Mouse (Mus musculus): ENCODE data around the gene C1ra. TPM values are rescaled to one million over a fixed set of nuclear protein-coding genes. Genes with fewer than 3 reads are reported as not detected.
"Not testable (repeated sequence)": the region's sequence is repeated elsewhere in the genome, so short reads cannot be mapped to it uniquely, and the experiment has no call there.

C1ra gene
- polyA plus RNA-seq, 1 experiment from 2014 or later: 0.06 TPM

DNA sequence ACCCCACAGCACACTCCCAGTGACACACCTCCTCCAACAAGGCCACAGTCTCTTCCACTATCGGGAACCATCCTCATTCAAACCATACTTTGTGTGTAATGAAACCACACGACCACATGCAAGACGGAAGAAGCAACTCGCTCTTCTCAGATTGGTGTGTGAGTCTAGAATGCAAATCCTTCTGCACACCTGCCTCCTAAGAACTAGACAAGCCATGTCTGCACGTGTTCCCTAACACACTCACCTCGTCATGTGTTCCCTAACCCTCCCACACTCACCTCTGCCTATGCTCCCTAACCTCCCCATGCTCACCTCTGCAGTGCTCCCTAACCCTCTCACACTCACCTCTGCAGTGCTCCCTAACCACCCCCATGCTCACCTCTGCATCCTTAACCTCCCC is 20.8 kb upstream of the C1ra start:
- Histone ChIP-seq H3K9me3 (no peaks in the 10 kb centered on the region), H3K27ac (no peak overlapping the region), H3K4me2 (replicated peaks) (no peak overlapping the region), H3K4me3 (no peak overlapping the region), H3K27me3 (replicated peaks) (no peaks in the 10 kb centered on the region), H3K36me3 (no peaks in the 10 kb centered on the region), H3K4me1 (no peaks in the 10 kb centered on the region; the same call in 1 of the 2 replicates), H3K9ac (no peak overlapping the region)
- no peak for ATAC-seq (ENCODE audit: low FRiP score, low read depth)
- WGBS: 83% methylated on average over 6 of the region's 6 CpGs

DNA sequence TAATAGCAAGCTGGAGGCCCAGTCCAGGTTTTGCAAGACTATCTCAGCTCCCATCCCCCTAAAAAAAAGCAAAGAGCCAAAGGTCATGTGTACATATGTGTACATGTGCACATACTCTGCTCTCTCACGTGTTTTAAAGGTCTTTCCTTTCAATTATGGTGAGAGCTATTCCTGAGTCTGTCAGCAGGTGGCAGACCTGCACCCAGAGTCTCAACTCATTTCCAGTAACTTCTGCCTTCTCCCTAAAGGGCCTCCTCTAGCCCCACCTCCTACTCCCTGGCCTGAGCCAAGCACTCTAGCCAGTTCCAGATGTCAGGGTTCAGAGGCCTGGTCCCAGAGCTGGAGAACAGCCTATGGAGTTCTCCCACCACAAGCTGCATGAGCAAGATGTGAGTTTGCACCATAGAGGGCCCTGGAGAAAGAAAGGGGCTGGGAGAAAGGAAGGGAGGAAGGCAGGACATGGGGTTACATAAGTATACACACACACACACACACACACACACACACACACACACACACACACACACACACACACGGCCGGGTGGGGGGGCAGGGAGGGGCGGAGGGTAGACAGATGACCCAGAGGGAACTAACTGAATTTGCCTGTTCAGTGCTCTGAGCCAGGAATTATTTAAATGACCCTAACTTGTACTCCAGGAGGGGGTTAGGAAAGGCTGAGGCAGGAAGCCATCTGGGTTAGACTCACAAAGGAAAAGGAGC is 19.2 kb upstream of the C1ra start, which contains the start of gene C1rl:
C1rl (plus strand) TSS at position 272 of the 720 bp plus-strand sequence.
- Histone ChIP-seq H3K27ac (no peak within 1 kb of the TSS), H3K36me3 (no peaks in the 10 kb centered on the region), H3K27me3 (replicated peaks) (no peaks in the 10 kb centered on the region), H3K4me2 (replicated peaks) (no peak within 1 kb of the TSS), H3K4me1 (no peaks in the 10 kb centered on the region; the same call in 1 of the 2 replicates), H3K9me3 (no peaks in the 10 kb centered on the region), H3K4me3 (no peak within 1 kb of the TSS), H3K9ac (no peak within 1 kb of the TSS)
- 61% methylated on average over 4 of the region's 4 CpGs for WGBS
- peak; percentile 82 for ATAC-seq (ENCODE audit: low FRiP score, low read depth)

DNA sequence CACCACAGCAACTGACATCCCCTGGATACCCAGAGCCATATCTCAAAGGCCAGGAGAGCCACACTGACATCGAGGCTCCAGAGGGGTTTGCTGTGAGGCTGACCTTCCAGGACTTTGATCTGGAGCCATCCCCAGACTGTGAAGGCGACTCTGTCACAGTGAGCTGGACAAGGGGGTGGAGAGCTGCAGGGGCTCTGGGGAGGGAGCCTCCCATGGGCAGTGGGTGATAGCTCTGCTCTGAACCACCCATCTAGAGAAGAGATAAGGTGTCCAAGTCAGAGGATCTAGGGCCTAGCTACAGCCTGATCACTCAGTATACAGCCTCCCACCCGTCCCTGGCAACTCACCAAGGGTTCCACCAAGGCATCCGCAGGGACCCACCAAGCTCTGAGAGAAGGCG is 18.3 kb upstream of the C1ra start:
- 83% methylated on average over 5 of the region's 5 CpGs for WGBS
- H3K36me3 ChIP-seq: no peaks in the 10 kb centered on the region
- H3K4me1 ChIP-seq: no peaks in the 10 kb centered on the region; the same call in 1 of the 2 replicates
- no peak for ATAC-seq (ENCODE audit: low FRiP score, low read depth)
- no peak overlapping the region for H3K27ac ChIP-seq
- no peak overlapping the region for H3K4me3 ChIP-seq
- H3K4me2 ChIP-seq (replicated peaks): no peak overlapping the region
- no peak overlapping the region for H3K9ac ChIP-seq
- H3K27me3 ChIP-seq (replicated peaks): no peaks in the 10 kb centered on the region
- no peaks in the 10 kb centered on the region for H3K9me3 ChIP-seq

DNA sequence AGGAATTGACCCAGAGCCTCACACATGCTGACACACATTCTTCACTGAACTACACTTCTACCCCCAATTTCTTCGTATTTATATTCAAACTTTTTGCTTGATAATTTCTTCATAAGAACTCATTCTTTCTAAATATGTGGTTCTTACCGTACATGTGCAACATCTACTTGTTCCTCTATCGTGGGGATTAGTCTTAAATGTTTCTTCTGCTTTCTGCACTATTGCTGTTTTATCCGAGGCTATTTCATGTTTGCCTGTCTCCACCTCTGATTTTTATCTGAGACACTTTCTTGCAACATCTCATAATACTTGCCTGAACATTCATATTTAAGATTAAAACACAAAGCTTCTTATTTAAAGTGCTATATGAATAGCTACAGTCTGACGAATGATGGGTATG is 16.2 kb upstream of the C1ra start:
- H3K9ac ChIP-seq: no peak overlapping the region
- H3K4me2 ChIP-seq (replicated peaks): no peak overlapping the region
- no peak for ATAC-seq (ENCODE audit: low FRiP score, low read depth)
- no peak overlapping the region for H3K4me3 ChIP-seq
- no peaks in the 10 kb centered on the region for H3K27me3 ChIP-seq (replicated peaks)
- no peak overlapping the region for H3K27ac ChIP-seq
- H3K4me1 ChIP-seq: no peaks in the 10 kb centered on the region; the same call in 1 of the 2 replicates
- WGBS: 94% methylated on average over 5 of the region's 5 CpGs
- no peaks in the 10 kb centered on the region for H3K36me3 ChIP-seq
- H3K9me3 ChIP-seq: no peaks in the 10 kb centered on the region

DNA sequence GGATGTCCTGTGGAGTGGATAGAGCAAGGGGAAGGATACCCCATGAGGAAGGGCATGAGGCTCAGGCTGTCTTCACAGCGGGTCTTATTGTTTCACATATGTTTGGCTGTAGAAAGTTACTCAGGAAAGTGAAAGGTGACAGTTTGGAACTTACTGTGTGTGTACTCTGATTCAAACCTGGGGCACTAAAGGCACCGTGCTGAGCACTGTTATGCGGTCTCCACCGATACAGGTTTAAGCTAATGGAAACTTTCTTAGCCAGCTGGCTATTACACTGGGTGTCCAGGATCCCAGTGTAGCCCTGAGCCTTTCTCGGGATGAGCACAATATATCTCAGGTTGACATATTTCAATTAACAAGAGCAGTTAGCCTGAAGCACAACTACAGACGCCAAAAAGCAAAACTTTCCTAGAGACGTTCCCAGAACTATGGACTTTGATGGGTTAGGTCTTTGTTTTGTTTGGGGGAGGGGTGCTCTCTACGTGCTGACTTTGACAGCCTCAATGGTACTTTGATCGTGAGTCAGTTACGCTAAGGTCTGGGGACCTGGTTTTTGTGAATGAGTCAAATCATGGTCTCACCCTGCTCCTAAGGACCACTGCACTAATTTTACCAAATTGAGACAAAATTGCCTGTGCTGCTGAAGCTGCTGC is 12.2 kb upstream of the C1ra start:
- no peak for ATAC-seq (ENCODE audit: low FRiP score, low read depth)
- Histone ChIP-seq H3K9me3 (no peaks in the 10 kb centered on the region), H3K4me1 (no peaks in the 10 kb centered on the region), H3K4me2 (replicated peaks) (no peak overlapping the region), H3K36me3 (no peaks in the 10 kb centered on the region), H3K9ac (no peak overlapping the region), H3K4me3 (no peak overlapping the region), H3K27me3 (replicated peaks) (no peaks in the 10 kb centered on the region), H3K27ac (no peak overlapping the region)
- WGBS: 46% methylated on average over 10 of the region's 10 CpGs

DNA sequence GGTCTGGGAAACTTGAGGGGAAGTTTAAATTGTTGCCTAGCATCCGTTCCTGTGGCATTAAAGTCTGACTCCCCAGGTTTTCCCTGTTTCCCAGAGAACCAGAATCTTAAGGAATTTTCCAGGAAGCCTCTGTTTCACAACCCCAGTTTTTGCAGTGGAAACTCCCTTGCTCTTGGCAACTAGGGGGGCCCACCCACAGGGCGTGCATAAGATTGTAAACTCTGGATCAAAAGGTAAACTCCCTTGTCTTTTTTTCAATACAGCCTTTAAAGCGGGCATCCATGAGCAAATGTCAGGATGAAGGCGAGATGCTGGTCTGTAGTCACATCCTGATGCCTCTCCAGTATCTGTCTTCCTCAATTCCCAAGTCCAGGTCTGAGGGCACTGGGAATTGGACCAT is 10.7 kb upstream of the C1ra start:
- Histone ChIP-seq H3K4me2 (replicated peaks) (no peak overlapping the region), H3K36me3 (no peaks in the 10 kb centered on the region), H3K27ac (no peak overlapping the region), H3K9me3 (no peaks in the 10 kb centered on the region), H3K4me3 (no peak overlapping the region), H3K9ac (no peak overlapping the region), H3K27me3 (replicated peaks) (no peaks in the 10 kb centered on the region), H3K4me1 (no peaks in the 10 kb centered on the region)
- no peak for ATAC-seq (ENCODE audit: low FRiP score, low read depth)
- 84% methylated on average over 4 of the region's 4 CpGs for WGBS

DNA sequence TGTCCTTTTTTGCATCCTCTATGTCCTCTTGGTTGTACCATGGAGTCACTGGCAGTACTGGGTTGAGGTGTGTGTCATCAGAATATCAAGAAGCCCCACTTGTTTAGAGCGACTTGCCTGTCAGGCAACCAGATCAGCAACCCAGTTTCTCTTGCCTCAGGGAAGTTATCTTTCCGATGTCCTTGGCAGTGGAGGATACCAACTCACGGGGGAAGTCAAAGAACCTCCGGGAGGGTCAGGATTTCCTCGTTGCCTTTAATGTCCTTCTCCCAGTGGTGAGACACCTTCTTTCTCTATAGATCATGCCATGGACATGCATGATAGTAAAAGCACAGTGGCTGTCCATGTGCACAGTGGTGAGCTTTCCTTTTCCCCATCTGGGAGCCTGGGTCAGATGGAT is 10.2 kb upstream of the C1ra start:
- ATAC-seq (ENCODE audit: low FRiP score, low read depth): no peak
- no peaks in the 10 kb centered on the region for H3K36me3 ChIP-seq
- WGBS: 90% methylated on average over 5 of the region's 5 CpGs

DNA sequence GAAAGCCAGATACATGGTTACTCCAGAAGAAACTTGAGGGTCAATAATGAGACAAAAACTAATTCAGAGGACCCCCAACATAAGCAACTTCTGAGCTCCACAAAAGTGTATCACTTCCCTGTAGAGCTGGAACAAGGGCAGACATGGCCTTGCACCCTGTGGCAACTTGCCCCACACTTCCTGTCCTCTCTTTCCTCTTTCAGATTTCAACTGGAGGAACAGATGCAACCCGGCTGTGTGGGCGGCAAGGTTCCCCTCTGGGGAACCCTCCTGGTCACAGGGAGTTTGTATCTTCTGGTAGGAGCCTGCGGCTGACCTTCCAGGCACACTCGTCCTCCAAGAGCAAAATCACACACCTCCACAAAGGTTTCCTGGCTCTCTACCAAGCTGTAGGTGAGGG is 7.2 kb upstream of the C1ra start:
- no peak overlapping the region for H3K4me3 ChIP-seq
- no peaks in the 10 kb centered on the region for H3K4me1 ChIP-seq
- no peak overlapping the region for H3K27ac ChIP-seq
- no peak overlapping the region for H3K4me2 ChIP-seq (replicated peaks)
- H3K9me3 ChIP-seq: no peaks in the 10 kb centered on the region
- H3K27me3 ChIP-seq (replicated peaks): no peaks in the 10 kb centered on the region
- no peak for ATAC-seq (ENCODE audit: low FRiP score, low read depth)
- no peaks in the 10 kb centered on the region for H3K36me3 ChIP-seq
- WGBS: 80% methylated on average over 4 of the region's 4 CpGs
- no peak overlapping the region for H3K9ac ChIP-seq

More for the DNA sequence above, 10.2 kb upstream of the C1ra start:
- H3K4me3 ChIP-seq: no peak overlapping the region
- no peak overlapping the region for H3K4me2 ChIP-seq (replicated peaks)
- no peaks in the 10 kb centered on the region for H3K9me3 ChIP-seq
- no peaks in the 10 kb centered on the region for H3K27me3 ChIP-seq (replicated peaks)
- H3K9ac ChIP-seq: no peak overlapping the region
- no peaks in the 10 kb centered on the region for H3K4me1 ChIP-seq
- no peak overlapping the region for H3K27ac ChIP-seq

DNA sequence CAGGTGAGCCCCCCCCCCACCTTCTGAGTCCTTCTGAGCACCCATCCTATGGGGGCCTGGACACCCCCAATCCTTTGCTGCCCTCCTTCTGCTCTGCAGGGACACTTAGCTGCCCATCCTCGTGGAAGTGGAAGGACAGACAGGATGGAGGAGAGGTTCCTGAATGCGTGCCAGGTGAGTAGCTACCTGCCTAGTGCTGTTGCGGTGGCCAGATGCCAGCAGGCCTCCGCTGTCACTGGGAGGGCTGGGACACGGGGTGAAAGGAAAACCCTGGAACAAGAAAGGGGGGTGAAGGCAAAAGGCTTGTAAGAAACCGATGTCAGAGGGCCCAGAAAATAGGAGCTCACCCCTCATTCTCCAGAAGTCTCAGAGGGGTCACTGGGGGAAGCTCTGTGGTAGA is 5.2 kb upstream of the C1ra start:
- no peak for ATAC-seq (ENCODE audit: low FRiP score, low read depth)
- WGBS: 83% methylated on average over 6 of the region's 6 CpGs
- Histone ChIP-seq H3K9me3 (no peaks in the 10 kb centered on the region), H3K27me3 (replicated peaks) (no peaks in the 10 kb centered on the region), H3K27ac (no peak overlapping the region), H3K36me3 (no peaks in the 10 kb centered on the region), H3K9ac (no peak overlapping the region), H3K4me1 (no peaks in the 10 kb centered on the region), H3K4me3 (no peak overlapping the region), H3K4me2 (replicated peaks) (no peak overlapping the region)

DNA sequence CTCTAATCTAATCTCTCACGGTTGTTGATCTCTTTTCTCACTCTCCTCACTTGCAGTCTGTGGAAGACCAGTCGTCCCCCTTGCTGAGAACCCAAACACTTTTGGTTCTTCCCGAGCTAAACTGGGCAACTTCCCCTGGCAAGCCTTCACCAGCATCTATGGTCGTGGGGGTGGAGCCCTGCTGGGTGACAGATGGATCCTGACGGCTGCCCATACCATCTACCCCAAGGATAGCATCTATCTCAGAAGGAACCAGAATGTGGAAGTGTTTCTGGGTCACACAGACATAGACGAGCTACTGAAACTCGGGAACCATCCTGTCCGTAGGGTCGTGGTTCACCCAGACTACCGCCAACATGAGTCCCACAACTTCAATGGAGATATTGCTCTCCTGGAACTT is 3.9 kb upstream of the C1ra start:
- Histone ChIP-seq H3K27ac (no peak overlapping the region), H3K36me3 (no peaks in the 10 kb centered on the region), H3K4me3 (no peak overlapping the region), H3K27me3 (replicated peaks) (no peaks in the 10 kb centered on the region), H3K9me3 (no peaks in the 10 kb centered on the region), H3K4me1 (no peaks in the 10 kb centered on the region), H3K9ac (no peak overlapping the region), H3K4me2 (replicated peaks) (no peak overlapping the region)
- no peak for ATAC-seq (ENCODE audit: low FRiP score, low read depth)
- 79% methylated on average over 10 of the region's 10 CpGs for WGBS

DNA sequence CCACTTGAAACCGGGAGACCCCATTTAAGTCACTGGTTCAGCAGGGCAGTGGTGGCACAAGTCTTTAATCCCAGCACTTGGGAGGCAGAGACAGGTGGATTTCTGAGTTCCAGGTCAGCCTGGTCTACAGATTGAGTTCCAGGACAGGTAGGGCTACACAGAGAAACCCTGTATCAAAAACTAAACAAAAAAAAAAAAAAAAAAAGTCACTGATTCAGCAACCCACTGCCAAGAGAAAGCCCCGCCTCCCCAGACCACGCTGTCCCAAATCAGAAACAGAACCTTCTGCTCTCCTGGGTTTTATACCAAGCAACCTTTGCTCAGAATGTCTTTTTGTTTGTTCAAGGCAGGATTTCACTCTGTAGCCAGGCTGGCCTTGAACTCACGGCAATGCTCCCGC is 3.0 kb upstream of the C1ra start:
- not testable (repeated sequence) for H3K36me3 ChIP-seq; H3K27ac ChIP-seq; H3K27me3 ChIP-seq (replicated peaks); H3K9me3 ChIP-seq; H3K4me1 ChIP-seq; ATAC-seq (ENCODE audit: low FRiP score, low read depth); H3K4me3 ChIP-seq; H3K9ac ChIP-seq; H3K4me2 ChIP-seq (replicated peaks)
- 91% methylated on average over 5 of the region's 5 CpGs for WGBS

DNA sequence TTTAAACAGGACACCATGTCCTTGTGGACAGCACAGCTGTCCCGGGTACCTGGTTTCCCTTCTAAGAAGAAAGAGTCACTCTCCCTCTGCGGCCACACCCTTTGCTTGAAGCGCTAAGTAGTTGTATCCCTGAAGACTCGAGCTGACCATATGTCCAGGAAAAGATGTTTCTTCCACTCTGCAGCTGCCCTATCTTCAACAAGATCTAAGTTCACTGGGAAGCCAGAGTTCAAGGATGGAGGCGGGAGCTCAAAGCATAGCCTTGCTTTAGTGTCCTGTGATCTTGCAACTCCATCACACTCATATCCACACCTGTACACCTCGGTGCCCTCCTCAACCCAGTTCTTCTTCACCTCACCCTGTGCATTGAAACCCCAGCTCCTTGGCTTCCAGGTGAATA is 269 bp upstream of the C1ra start:
- WGBS: 70% methylated on average over 6 of the region's 6 CpGs
- ATAC-seq (ENCODE audit: low FRiP score, low read depth): no peak
- Histone ChIP-seq H3K27me3 (replicated peaks) (no peaks in the 10 kb centered on the region), H3K9ac (no peak overlapping the region), H3K4me1 (no peaks in the 10 kb centered on the region), H3K4me2 (replicated peaks) (no peak overlapping the region), H3K4me3 (no peak overlapping the region), H3K9me3 (no peaks in the 10 kb centered on the region), H3K36me3 (no peaks in the 10 kb centered on the region), H3K27ac (no peak overlapping the region)

DNA sequence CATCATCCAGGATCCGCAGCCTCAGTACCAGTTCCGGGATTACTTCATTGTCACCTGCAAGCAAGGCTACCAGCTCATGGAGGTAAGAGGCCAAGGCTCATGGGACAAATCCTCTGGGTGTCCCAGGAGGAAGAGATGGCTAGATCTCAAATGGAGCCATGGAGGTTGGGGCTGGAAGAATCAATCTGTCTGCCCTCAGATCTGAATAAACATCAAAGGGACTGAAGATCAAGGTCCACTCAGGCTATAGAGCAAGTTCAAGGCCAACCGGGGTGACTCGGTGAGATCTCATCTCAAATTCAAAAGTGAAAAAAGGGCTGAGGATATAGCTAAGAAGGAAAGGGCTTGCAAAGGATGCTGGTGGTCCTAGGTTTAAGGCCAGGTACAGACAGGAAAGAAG is 5.5 kb downstream of the C1ra start:
- H3K4me2 ChIP-seq (replicated peaks); H3K36me3 ChIP-seq; H3K27me3 ChIP-seq (replicated peaks); H3K9ac ChIP-seq; ATAC-seq (ENCODE audit: low FRiP score, low read depth); H3K27ac ChIP-seq; H3K4me3 ChIP-seq; H3K4me1 ChIP-seq; H3K9me3 ChIP-seq: not testable (repeated sequence)
- WGBS: 88% methylated on average over 4 of the region's 4 CpGs

All from neural tube, embryonic 12.5 days (tissue).